Mouse (Mus musculus): ENCODE results near the gene Fam234a.

DNA sequence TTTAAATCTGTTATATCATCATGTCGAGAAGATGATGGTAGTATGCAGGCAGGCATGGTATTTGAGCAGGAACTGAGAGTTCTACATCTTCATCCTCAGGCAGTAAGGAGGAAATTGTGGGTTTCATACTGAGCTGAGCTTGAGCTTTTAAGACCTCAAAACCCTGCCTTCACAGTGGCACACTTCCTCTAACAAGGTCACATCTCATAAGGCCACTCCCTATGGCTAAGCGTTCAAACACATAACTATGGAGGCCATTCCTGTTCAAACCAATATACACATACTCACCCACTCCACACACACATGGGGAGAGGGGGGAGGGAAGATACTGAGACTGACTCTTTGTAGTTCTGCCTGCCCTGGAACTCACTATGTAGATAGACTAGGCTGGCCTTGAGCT lies 76.0 kb downstream of the Fam234a start:
- no peak for TF ChIP-seq CTCF (IDR thresholded peaks at IDR 0.05; ENCODE audit: low read depth)
- no peak for TF ChIP-seq EP300 (IDR thresholded peaks at IDR 0.05; ENCODE audit: low read depth)
